Mouse (Mus musculus) thymus, postnatal 4 days (tissue): Measurements from ENCODE around the gene Acyp1.

ENCODE experiments used
- DNase-seq: peaks from one replicate; pipeline ENCODE4 v3.0.0; 2021

The Acyp1 gene

GRCm38 (mm10) chr12:85227876-85228599 lies 60.2 kb downstream of the Acyp1 start:
- DNase-seq: no peak

DNA sequence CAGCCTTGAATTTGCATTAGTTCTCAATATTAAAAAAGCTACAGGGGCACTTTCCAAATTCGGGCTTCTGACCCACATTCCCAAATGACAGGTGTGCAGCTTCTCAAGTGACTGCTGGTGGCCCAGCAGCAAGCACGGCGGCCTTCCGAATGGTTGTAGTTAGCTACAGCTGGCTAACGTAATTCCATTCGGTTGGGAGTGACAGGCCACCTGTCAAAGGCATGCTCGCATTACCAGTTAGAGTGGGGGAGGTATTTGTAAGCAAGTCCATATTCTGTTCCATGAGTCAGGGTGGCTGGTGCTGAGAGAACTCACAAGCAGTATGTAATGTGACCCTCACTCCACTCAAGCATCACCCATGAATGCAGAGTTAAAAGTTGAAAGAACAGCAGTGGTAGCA lies 61.0 kb downstream of the Acyp1 start:
- DNase-seq: no peak
